Mouse (Mus musculus) right cerebral cortex, postnatal 14 days (tissue): ENCODE results near the gene Trp53bp1.

Experiments
- DNase-seq: peaks from one replicate; pipeline ENCODE4 v3.0.0; 2022

Trp53bp1 gene

DNA sequence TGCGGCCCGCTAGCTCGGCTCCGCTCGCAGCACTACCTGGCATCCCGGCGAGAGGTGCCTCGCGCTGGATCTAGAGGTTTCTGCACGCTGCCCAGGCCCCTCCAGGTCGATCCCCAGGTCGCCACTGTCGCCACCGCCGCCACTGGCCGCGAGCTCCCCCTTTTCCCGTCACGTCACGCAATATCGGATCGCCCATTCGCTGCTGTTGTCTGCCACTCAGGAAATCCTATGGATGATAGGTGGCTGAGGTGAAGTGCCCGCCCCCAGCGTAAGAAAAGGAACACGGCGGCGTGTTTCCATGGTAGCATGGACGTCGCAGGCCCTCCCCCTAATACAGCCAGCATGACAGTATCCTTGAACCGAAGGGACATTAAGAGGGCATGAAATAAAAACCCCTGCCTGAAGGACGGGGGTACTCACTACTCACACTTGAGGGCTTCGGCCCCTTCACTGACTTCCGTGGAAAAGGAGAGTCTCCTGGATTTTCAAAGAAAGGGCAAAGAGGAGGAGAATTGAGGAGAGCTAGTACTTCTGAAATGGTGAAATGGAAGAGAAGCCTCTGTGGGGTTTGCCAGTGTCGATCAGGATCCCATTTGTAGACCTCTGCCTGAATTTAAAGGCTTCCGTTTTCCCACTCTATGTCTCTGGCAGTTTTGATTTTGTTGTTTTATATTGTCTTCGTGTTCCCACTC lies at the start of gene Trp53bp1:
TSS of gene Trp53bp1 (minus strand) at position 172 of the 692 bp plus-strand sequence.
- peak; percentile 93 for DNase-seq

DNA sequence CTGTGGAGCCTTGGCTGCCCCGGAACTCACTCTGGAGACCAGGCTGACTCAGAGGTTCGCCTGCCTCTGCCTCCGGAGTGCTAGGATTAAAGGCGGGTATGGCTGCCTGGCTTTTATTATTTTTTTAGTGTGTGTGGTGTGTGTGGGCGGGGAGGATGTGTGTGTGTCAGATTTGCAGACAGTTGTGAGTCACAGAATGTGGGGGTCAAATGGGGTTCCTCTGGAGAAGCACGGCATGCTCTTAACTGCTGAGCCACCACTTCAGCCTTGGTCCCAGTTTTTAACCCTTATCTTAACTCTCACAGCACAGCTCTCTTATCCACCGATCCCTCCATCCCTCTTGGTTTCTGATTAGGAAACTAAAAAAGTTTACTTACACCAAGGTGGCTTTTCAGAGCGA lies 45.1 kb upstream of the Trp53bp1 start:
- no peak for DNase-seq

GRCm38 (mm10) chr2:121308997-121309416 lies 37.8 kb upstream of the Trp53bp1 start:
- no peak for DNase-seq

- DNase-seq = no peak
Measured at GRCm38 (mm10) chr2:121300036-121300435, 28.8 kb upstream of the Trp53bp1 start.

DNA sequence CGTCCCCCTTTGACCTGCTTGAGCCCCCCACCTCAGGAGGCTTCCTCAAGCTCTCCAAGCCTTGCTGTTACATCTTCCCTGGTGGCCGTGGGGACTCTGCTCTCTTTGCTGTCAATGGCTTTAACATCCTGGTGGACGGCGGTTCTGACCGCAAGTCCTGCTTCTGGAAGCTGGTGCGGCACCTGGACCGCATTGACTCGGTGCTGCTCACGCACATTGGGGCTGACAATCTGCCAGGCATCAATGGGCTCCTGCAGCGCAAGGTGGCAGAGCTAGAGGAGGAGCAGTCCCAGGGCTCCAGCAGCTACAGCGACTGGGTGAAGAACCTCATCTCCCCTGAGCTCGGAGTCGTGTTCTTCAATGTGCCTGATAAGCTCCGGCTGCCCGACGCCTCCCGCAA lies 28.3 kb upstream of the Trp53bp1 start:
- DNase-seq = no peak

- DNase-seq = no peak
Measured at GRCm38 (mm10) chr2:121298131-121298530, 26.9 kb upstream of the Trp53bp1 start.

GRCm38 (mm10) chr2:121297701-121298100 lies 26.5 kb upstream of the Trp53bp1 start:
- no peak for DNase-seq

GRCm38 (mm10) chr2:121296754-121297231 lies 25.6 kb upstream of the Trp53bp1 start:
- DNase-seq = no peak

DNA sequence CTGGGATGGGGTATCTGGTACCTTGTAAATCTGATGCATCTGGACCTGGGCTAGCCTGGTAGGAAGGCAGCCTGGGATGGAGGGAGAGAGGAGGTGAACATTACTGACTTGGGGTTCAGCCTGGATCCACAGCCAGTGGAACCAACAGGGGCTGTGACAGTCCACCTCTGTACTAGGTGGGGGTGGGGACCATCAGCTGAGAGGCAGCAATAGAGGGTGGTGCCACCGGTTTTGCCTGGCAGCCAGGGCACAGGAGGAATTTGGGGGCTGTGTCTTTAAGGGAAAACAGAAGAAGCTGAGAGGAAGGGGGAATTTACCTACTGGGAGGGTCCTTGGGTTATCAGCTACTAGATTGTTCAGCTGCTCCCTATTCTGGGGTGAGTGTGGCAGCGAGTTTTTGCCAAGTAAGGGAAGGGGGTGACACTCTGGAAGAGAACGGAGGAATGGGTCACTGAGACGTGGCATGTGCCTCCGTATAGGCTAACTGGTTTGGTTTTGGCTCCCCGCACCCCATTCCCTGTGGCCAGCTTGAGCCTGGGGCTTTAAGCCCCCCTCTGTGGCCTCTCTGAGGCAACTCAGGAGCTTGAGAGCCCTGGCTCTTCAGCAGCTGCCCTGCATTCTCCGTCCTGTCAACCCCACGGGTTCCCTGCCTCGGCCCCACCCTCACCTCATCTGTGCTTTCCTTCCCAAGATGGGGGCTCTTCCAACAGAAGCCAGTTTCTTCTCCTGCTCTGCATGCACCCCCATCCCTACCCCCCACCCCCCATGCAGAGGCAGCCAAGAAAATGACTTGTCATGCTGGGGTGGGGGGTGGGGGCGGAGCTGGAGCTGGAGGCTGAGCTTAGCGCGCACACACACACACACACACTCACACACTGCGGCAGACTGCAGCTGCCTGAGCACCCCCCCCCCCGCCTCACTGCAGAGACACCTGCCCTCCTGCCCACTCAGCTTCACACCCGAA lies 24.7 kb upstream of the Trp53bp1 start:
- peak; percentile 74 for DNase-seq

DNA sequence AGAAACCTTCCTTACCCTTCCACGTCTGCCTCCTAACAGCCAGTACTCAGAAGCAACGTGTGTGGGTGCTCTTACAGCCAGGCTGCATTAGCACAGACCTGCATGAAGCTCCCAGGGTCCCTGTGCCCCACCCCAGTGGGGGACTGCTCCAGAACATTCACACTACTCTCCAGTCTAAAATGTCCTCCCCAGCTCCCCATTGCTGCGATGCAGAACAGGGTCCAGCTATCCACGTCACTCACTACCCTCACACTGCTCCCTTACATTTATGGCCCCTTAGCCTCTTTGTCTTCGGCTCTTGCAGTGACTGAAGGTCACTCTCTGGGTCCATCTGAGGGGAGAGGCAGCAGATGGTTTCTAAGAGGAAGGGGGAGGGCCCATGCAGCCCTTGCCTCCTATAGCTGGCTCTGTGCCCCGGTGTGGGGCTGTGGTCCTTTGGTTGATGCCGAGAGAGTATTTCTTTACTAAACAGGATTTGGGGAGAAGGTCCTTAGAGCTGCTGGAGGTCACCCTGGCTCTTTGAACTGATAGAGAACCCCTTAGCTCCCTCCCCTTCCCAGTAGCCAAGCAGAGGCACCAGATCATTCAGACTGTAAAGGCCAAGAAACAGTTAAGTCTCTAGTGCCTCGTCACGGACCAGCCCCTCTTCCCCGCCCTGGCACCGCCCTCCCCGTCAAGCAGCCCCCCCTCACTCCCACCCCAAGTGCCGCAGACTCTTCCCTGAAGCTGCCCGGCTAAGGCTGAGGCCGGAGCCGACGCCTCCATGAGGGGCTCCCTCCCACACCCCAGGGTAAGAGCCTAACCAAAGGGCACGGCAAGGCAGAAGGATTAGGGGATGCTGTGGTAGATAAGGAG lies 23.8 kb upstream of the Trp53bp1 start:
- peak; percentile 80 for DNase-seq

DNA sequence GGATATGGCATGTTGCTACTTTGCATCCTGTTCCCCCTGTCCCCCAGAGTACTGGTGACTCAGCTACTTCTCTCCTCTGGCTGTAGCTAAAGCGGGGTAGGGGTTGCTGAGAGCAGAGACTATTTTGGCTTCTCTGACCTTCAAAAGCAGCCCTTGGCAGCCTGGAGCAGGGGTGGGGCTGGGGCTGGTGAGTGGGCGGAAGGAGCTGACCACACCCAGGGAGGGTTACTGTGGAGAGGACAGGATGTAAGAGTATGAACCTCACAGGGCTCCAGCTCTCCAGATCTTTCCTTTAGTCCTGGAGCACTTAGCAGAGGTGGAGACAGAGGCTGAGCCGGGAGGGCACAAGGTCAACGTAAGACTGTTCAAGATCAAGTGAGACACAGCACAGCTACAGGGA lies 23.0 kb upstream of the Trp53bp1 start:
- no peak for DNase-seq

DNA sequence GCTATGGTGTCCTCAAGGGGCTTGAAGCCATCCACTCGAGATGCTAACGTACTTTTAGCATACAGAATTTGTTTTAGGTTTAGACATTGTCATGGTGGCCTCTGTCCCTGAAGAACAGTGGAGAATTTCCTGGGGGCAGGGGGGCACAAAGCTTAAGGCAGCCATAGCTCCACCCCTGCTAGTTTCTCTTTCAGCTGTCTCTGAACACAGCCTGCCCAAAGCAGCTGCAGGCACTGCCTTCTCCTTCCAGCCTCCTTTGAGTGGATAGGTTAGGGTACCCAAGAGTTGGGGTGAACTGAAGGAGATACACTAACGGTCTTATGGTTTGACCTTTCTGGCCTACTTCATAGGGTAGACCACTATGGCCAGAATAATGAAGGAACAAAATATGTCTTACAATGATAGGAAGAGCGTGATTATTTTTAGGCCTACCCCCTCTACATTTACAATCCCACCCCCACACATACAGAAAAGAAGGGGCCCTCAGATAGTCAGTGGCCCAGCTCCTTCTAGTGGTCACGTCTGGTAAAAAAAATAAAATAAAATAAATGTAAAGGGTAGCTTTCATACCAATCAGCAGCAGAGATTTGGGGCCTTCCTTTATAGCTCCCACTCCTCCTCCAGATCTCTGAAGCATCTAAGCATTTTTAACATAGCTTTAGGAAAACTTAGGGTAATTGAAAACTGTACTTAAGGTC lies 21.3 kb upstream of the Trp53bp1 start:
- no peak for DNase-seq

DNA sequence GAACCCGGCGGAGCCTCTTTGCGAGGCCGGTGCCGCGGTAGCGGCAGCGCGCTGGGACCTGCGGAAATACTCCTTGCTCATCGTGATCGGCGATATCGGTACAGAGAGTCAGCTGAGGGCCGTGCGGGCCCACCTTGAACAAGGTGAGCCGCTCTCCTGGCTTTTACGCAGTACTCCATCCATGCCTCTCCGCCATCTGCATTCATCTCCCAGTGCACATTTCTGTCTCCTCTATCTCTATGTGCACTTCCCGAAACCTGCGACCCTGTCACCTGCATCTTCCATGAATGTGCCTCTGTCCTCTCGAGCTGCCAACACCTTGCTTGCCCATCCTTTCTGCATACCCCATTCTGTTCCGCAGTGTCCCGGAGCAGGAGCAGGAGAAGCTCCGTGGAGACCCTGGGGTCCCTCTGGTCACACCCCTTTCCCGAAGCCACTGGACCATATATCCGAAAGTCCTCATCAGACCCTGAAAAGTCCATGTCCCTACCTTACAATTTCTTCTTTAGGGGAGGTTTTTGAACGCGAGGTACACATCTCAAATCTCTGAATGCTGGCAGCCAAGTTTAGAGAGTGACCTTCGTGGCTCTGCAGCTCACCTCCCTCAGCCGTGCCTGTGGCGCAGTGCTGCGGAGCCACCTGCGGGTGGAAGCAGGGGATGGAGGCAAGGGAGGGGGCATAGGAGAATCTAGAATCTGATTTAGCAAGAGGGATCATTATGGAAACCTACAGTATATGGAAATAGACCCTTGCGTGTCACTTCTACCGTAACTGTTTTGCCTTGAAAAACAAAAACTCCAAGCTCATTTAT lies 18.7 kb upstream of the Trp53bp1 start:
- DNase-seq = no peak

DNA sequence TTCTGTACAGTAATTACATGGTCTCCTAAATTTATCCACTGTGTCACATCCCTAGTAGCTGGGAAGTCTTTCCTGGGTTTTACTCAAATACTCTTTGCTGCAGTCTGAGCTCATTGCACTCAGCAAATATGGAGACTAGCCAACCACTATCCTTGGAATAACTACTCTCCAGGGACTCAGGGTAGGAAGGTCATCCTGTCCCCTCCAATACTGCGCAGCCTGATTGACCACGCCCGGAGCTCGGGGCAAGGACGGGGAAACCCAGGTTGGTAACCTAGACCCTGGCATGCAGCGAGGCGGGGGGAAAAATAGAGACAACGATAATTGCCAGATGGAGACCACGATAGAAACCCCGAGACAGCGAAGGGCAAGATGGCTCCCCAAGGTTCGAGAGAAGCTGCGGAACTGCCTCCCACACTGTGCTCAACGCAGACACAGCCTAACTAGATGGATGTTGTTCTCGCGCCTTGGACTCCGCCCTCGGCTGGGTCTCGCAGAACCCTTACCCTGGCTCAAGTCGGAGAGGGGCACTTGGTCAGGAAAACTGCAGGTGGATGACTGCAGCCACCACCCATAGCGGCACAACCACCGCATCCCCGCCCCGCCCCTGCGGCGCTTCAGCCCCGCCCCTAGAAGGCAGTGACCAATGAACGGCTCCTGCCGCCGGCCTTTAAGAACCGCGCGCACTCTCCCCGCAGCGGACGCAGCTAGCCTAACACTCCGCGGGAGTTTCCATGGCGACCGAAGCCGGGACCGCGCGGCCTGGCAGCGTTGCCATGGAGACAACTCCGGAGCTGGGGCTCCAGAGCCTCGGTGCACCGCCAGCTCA lies 17.9 kb upstream of the Trp53bp1 start, which contains the start of gene Map1a:
TSS of gene Map1a (plus strand) at position 700 of the 829 bp plus-strand sequence.
- peak; percentile 98 for DNase-seq

- DNase-seq = no peak
Measured at GRCm38 (mm10) chr2:121287850-121288249, 16.6 kb upstream of the Trp53bp1 start.

DNA sequence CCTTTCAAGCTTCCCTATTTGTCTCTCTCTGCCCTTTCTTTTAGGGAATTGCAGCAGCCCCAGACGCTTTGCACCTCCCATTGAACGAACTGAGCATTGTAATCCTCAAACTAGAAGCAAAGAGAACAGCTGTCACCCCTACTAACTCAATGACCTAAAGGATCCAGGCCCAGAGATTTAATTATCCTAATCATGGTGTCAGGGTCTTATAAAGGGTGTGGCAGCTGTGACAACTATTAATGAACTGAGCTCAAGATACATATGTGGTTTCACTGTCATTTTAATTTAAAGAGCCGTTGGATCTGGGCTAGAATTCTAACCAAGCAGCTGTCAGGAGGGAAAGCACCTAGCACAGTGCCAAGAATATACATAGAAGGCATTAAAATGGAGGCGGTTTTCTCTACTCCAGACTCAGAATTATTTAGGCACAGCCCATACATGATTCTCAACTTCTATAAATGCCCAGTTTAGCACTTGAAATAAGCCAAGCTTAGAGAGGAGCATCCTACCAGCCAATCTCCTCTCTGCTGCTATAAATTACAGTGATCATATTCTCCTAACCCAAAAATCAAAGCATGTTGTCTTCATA lies 815 bp upstream of the Trp53bp1 start:
- DNase-seq = no peak

DNA sequence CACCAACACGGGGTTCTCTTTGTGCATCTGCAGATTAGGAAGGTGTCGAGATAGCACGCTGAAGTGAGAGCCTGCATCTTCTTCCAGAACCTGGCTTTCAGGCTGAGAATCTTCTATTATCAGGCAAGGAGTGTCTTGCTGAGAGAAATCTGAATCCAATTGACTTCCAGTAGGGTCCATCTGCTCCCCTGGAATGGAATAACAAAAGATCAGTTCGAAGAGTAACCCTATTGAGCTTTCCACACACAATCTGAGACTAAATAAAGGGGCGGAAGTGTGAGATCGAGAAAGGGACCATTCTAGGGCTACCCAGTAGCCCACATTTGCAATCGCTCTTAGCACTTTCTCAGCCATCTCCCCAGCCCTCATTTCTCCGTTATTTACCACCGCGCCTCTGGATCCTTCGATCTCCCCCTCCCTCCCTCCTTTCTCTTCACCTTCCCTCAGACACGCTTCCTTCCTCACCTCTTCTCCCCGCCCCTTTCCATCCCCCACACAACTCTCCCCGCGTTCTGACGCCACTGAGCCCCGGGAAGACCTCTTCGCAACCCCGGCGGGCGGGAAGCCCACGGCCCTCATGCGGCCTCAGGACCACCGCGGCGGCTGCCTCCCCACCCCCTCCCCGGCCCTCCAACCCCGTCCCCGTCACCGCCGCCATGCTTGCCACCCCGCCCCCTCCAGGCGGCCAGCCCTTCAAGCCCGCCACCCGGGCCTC lies 529 bp downstream of the Trp53bp1 start:
- DNase-seq = no peak

DNA sequence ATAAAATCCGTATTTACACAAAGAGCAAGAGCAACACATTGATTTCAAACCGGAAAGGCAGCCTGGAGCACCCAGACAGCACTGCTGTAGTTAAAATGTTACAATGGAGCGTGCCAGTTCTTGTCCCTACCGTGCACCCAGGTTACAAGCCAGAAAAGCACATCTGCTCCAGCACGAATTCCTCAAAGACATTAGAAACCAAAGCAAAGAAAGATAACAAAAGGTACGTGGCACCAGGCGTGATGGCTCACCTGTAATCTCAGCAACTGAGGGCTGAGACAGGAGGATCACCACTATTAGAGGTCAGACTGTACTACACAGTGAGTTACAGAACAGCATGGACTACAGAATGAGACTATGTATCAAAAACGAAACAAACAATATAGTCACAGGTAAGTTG lies 2.8 kb downstream of the Trp53bp1 start:
- DNase-seq = no peak

GRCm38 (mm10) chr2:121249758-121250157 lies 21.4 kb downstream of the Trp53bp1 start:
- no peak for DNase-seq
